Mouse (Mus musculus) neural tube, embryonic 11.5 days (tissue): ENCODE measurements at regions not wholly inside any gene's neighbourhood (a gene's known extent, or its start where the extent isn't known, plus 50 kb on each side); places are given as distances from the start of the nearest gene placed in this dataset.

ENCODE experiments used
- ATAC-seq: fragments of 200-750 bp; cut with Nextera tagmentation; 2 replicates; pipeline ENCODE4 v1.8.0; 2017; ENCODE audit warnings: moderate number of reproducible peaks, mild to moderate bottlenecking, moderate TSS enrichment, moderate library complexity; ENCODE audit not compliant: insufficient read depth, low FRiP score, low TSS enrichment
- DNase-seq: peaks from one replicate; pipeline ENCODE4 v3.0.0-alpha.2; 2015; ENCODE audit warnings: low spot score
- H3K27ac ChIP-seq: fragments of 300-500 bp; sonication (generic); 2 replicates; pipeline ENCODE4 v1.5.1; 2014; ENCODE audit warnings: low read depth, mild to moderate bottlenecking, low read length
- H3K27me3 ChIP-seq: fragments of 300-500 bp; sonication (generic); 2 replicates; pipeline ENCODE4 v1.6.1; 2014; ENCODE audit warnings: mild to moderate bottlenecking, low read length, mixed read lengths; ENCODE audit not compliant: control insufficient read depth, insufficient read depth
- H3K36me3 ChIP-seq: fragments of 300-500 bp; sonication (generic); 2 replicates; pipeline ENCODE4 v1.6.1; 2014; ENCODE audit warnings: mild to moderate bottlenecking, low read length, moderate library complexity, mixed read lengths; ENCODE audit not compliant: control insufficient read depth, insufficient read depth
- H3K4me1 ChIP-seq: fragments of 300-500 bp; sonication (generic); 2 replicates; pipeline ENCODE4 v1.6.1; 2014; ENCODE audit warnings: low read length, mixed read lengths; ENCODE audit not compliant: control insufficient read depth, insufficient read depth
- H3K4me2 ChIP-seq: fragments of 300-500 bp; sonication (generic); 2 replicates; pipeline ENCODE4 v1.6.1; 2014; ENCODE audit warnings: low read depth, mild to moderate bottlenecking, moderate library complexity
- H3K4me3 ChIP-seq: fragments of 300-500 bp; sonication (generic); 2 replicates; pipeline ENCODE4 v1.5.1; 2014; ENCODE audit warnings: low read depth, low read length
- H3K9ac ChIP-seq: fragments of 300-500 bp; sonication (generic); 2 replicates; pipeline ENCODE4 v1.6.1; 2014; ENCODE audit warnings: mild to moderate bottlenecking, low read length
- H3K9me3 ChIP-seq: fragments of 300-500 bp; sonication (generic); 2 replicates; pipeline ENCODE4 v1.6.1; 2016; ENCODE audit warnings: low read length; ENCODE audit not compliant: control insufficient read depth
- WGBS: fragments of 180-500 bp; shearing (Covaris S2); extraction: QIAGEN DNeasy Blood & Tissue Kit; methylation state at CpG from one replicate; pipeline ENCODE4 v1.1.7; 2014; 5-methylcytosine and 5-hydroxymethylcytosine counted together

DNA sequence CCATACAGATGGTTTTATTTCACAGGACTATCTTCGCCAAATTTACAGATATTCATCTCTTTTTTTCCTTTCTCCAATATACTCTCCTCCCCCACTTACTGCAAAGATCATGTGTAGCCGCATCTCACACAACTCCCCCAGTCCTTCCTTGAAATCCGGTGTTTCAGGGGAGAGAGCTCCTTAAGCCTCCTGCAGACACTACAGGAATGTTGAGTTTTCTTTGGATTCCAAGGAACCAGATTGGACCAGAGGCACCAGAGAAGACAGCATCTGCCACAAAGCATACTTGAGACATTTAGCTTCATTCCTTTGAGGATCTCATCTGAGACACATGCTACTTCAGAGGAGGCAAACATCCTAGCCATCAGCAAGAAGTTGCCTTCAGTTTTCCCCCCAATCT lies 558.4 kb upstream of the Cdh11 start:
- Histone ChIP-seq H3K27me3 (no peaks in the 10 kb centered on the region), H3K4me2 (no peak overlapping the region), H3K4me1 (no peaks in the 10 kb centered on the region), H3K4me3 (no peak overlapping the region), H3K36me3 (no peaks in the 10 kb centered on the region), H3K9me3 (no peaks in the 10 kb centered on the region), H3K9ac (no peak overlapping the region), H3K27ac (no peak overlapping the region)
- 90% methylated on average over 3 of the region's 3 CpGs for WGBS
- no peak for DNase-seq
- ATAC-seq: no peak

GRCm38 (mm10) chr8:103344871-103345270 lies 559.4 kb upstream of the Cdh11 start:
- no peaks in the 10 kb centered on the region for H3K4me1 ChIP-seq
- ATAC-seq: no peak
- WGBS: 88% methylated on average over 2 of the region's 2 CpGs

GRCm38 (mm10) chr8:103347158-103347871 lies 561.9 kb upstream of the Cdh11 start:
- Histone ChIP-seq H3K4me3 (no peak overlapping the region), H3K9me3 (no peaks in the 10 kb centered on the region), H3K4me1 (no peaks in the 10 kb centered on the region), H3K4me2 (no peak overlapping the region), H3K27me3 (no peaks in the 10 kb centered on the region), H3K36me3 (no peaks in the 10 kb centered on the region), H3K27ac (no peak overlapping the region), H3K9ac (no peak overlapping the region)
- ATAC-seq (no peak), DNase-seq (no peak)
- WGBS: 39% methylated on average over 7 of the region's 7 CpGs

More at GRCm38 (mm10) chr8:103344871-103345270, 559.4 kb upstream of the Cdh11 start:
- Histone ChIP-seq H3K9ac (no peak overlapping the region), H3K9me3 (no peaks in the 10 kb centered on the region), H3K36me3 (no peaks in the 10 kb centered on the region), H3K4me2 (no peak overlapping the region), H3K27ac (no peak overlapping the region), H3K27me3 (no peaks in the 10 kb centered on the region), H3K4me3 (no peak overlapping the region)
- DNase-seq: no peak

- no peaks in the 10 kb centered on the region for H3K9me3 ChIP-seq
- H3K9ac ChIP-seq: no peak overlapping the region
- no peaks in the 10 kb centered on the region for H3K27me3 ChIP-seq
- no peak overlapping the region for H3K4me3 ChIP-seq
- peak; percentile 89 for ATAC-seq
- peaks cover 5% of the 10 kb centered on the region; the same call in 1 of the 2 replicates for H3K4me1 ChIP-seq
- no peak for DNase-seq
- no peak overlapping the region for H3K27ac ChIP-seq
- WGBS: 46% methylated on average over 3 of the region's 3 CpGs
- H3K36me3 ChIP-seq: no peaks in the 10 kb centered on the region
- H3K4me2 ChIP-seq: no peak overlapping the region
Measured at GRCm38 (mm10) chr8:103361713-103362112, 576.3 kb upstream of the Cdh11 start.

DNA sequence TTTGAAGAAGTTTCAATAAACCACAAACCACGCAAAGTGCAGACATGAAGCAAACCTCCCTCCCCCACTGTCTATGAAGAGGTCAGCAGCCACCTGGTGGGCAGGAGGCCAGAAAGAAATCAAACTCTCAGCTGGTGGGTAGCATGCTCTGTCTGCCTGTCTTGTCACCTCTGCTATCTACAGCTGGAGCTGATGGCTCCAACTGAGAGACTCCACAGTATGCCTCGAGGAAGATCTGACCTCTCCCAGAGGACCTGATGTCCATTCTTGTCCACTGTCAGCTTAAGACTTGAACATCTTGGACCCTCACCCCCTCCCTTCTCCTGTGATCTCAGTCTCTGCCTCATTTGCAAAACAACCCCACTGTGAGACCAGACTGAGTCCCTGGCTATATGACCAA lies 585.0 kb upstream of the Cdh11 start:
- Histone ChIP-seq H3K36me3 (no peaks in the 10 kb centered on the region), H3K9ac (no peak overlapping the region), H3K4me1 (peaks cover 5% of the 10 kb centered on the region; the same call in 1 of the 2 replicates), H3K27ac (no peak overlapping the region), H3K4me3 (no peak overlapping the region), H3K4me2 (no peak overlapping the region), H3K9me3 (no peaks in the 10 kb centered on the region), H3K27me3 (no peaks in the 10 kb centered on the region)
- WGBS: 55% methylated on average over 2 of the region's 2 CpGs
- DNase-seq (no peak), ATAC-seq (no peak)

DNA sequence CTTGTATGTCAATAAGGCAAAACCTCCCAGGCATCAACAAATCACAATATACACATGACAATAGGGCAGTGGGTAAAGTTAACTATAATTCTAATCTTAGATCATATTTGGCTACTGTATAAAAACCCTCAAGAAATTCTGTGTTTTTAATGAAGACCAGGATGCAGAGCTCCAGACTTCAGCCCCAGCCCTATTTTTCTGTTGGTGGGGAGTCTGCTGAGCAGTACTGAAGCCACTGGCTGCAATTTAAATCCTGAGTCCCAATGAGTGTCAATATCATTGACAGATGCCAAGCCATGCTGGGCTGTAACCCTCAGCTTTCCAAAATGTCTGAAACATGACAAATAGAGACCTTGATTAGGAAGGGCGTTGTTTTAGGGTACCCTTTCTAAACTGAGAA lies 587.6 kb upstream of the Cdh11 start:
- Histone ChIP-seq H3K4me2 (no peak overlapping the region), H3K27ac (no peak overlapping the region), H3K4me1 (no peaks in the 10 kb centered on the region), H3K27me3 (no peaks in the 10 kb centered on the region), H3K36me3 (no peaks in the 10 kb centered on the region), H3K9ac (no peak overlapping the region), H3K9me3 (no peaks in the 10 kb centered on the region), H3K4me3 (no peak overlapping the region)
- WGBS: 76% methylated on average over 1 of the region's 1 CpGs
- DNase-seq (no peak), ATAC-seq (no peak)

GRCm38 (mm10) chr8:103374151-103374550 lies 588.7 kb upstream of the Cdh11 start:
- Histone ChIP-seq H3K4me3 (no peak overlapping the region), H3K27me3 (no peaks in the 10 kb centered on the region), H3K9me3 (no peaks in the 10 kb centered on the region), H3K4me1 (no peaks in the 10 kb centered on the region), H3K36me3 (no peaks in the 10 kb centered on the region), H3K4me2 (no peak overlapping the region), H3K27ac (no peak overlapping the region), H3K9ac (no peak overlapping the region)
- WGBS: 86% methylated on average over 4 of the region's 4 CpGs
- no peak for ATAC-seq
- no peak for DNase-seq

- Histone ChIP-seq H3K4me1 (no peaks in the 10 kb centered on the region; the same call in 1 of the 2 replicates), H3K9ac (no peak overlapping the region), H3K4me3 (no peak overlapping the region), H3K27me3 (no peaks in the 10 kb centered on the region), H3K27ac (no peak overlapping the region), H3K4me2 (no peak overlapping the region), H3K9me3 (no peaks in the 10 kb centered on the region), H3K36me3 (no peaks in the 10 kb centered on the region)
- no peak for DNase-seq
- 38% methylated on average over 3 of the region's 3 CpGs for WGBS
- ATAC-seq: no peak
Measured at GRCm38 (mm10) chr8:103378545-103378944, 593.1 kb upstream of the Cdh11 start.

DNA sequence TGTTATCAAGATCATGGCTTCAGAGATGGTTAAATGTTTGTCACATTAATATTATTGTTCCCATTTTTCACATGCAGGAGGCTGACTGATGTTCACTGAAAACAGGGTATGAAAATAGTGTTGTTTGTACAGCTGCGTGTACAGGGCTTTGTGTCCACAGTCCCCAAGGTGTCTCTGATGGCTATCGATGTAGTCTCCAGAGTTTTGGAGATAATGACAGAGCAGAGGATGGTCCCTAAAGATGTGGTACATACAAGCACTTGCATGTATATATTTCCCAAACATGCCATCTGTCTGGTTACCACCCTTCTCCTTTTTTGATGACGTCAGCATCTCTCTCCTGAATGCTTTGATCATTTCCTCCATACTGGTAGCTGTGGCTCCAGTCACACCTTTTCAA lies 596.1 kb upstream of the Cdh11 start:
- H3K4me3 ChIP-seq: no peak overlapping the region
- no peaks in the 10 kb centered on the region for H3K9me3 ChIP-seq
- H3K36me3 ChIP-seq: no peaks in the 10 kb centered on the region
- ATAC-seq: no peak
- no peaks in the 10 kb centered on the region for H3K27me3 ChIP-seq
- no peaks in the 10 kb centered on the region; the same call in 1 of the 2 replicates for H3K4me1 ChIP-seq
- DNase-seq: no peak
- no peak overlapping the region for H3K27ac ChIP-seq
- H3K4me2 ChIP-seq: no peak overlapping the region
- WGBS: 64% methylated on average over 3 of the region's 3 CpGs
- H3K9ac ChIP-seq: no peak overlapping the region
